Mouse (Mus musculus) C2C12 (cell line): ENCODE data around the gene Spns1. TPM values are rescaled to one million over a fixed set of nuclear protein-coding genes. Genes with fewer than 3 reads are reported as not detected.

Experiments
- H3K27me3 ChIP-seq: one replicate; pipeline ENCODE4 v1.6.1; 2011; ENCODE audit not compliant: control insufficient read depth, insufficient read depth, insufficient read length
- H3K36me3 ChIP-seq: one replicate; pipeline ENCODE4 v1.6.1; 2011; ENCODE audit not compliant: control insufficient read depth, insufficient read depth
- H3K4me3 ChIP-seq: one replicate; pipeline ENCODE4 v1.5.1; 2011; ENCODE audit warnings: mild to moderate bottlenecking, control low read depth; ENCODE audit not compliant: poor library complexity, insufficient read depth, severe bottlenecking
- H3K79me2 ChIP-seq: one replicate; pipeline ENCODE4 v1.6.1; 2011; ENCODE audit not compliant: control insufficient read depth, insufficient read depth
- H3K79me3 ChIP-seq: one replicate; pipeline ENCODE4 v1.6.1; 2011; ENCODE audit warnings: low read depth, control low read depth
- H3ac ChIP-seq: one replicate; pipeline ENCODE3; 2011; ENCODE audit warnings: low read depth; ENCODE audit not compliant: control insufficient read depth, insufficient read length
- CEBPB ChIP-seq: IDR thresholded peaks from one replicate; pipeline ENCODE4 v1.6.1; 2011; ENCODE audit warnings: low read depth, mild to moderate bottlenecking, control low read depth, moderate library complexity
- CTCF ChIP-seq: IDR thresholded peaks from one replicate; pipeline ENCODE4 v1.5.1; 2011; ENCODE audit not compliant: control insufficient read depth, insufficient read depth, insufficient read length
- FOSL1 ChIP-seq: IDR thresholded peaks from one replicate; pipeline ENCODE4 v1.8.0; 2011; ENCODE audit warnings: mild to moderate bottlenecking, low read length; ENCODE audit not compliant: poor library complexity, insufficient read depth, severe bottlenecking
- MAX ChIP-seq: IDR thresholded peaks from one replicate; pipeline ENCODE4 v1.6.1; 2011; ENCODE audit warnings: mild to moderate bottlenecking, control low read depth
- MYOD1 ChIP-seq: IDR thresholded peaks from one replicate; pipeline ENCODE4 v1.6.1; 2011; ENCODE audit warnings: low read depth; ENCODE audit not compliant: control insufficient read depth, insufficient read length
- MYOG ChIP-seq: IDR thresholded peaks from one replicate; pipeline ENCODE4 v1.6.1; 2011; ENCODE audit not compliant: control insufficient read depth, insufficient read length; ENCODE audit errors: extremely low read depth
- USF1 ChIP-seq: IDR thresholded peaks from one replicate; pipeline ENCODE4 v1.6.1; 2011; ENCODE audit warnings: low read depth, mild to moderate bottlenecking, control low read depth, moderate library complexity
- polyA plus RNA-seq: library from polyadenylated mRNA; unstranded; fragments of >200 nt; fragmentation: generic; extraction: Trizol; gene quantifications from one replicate; pipeline ENCODE4 v1.2.1, GENCODE M21; 2012; ENCODE audit warnings: missing spikeins

The Spns1 gene
- polyA plus RNA-seq, 1 experiment: 69.8 TPM

DNA sequence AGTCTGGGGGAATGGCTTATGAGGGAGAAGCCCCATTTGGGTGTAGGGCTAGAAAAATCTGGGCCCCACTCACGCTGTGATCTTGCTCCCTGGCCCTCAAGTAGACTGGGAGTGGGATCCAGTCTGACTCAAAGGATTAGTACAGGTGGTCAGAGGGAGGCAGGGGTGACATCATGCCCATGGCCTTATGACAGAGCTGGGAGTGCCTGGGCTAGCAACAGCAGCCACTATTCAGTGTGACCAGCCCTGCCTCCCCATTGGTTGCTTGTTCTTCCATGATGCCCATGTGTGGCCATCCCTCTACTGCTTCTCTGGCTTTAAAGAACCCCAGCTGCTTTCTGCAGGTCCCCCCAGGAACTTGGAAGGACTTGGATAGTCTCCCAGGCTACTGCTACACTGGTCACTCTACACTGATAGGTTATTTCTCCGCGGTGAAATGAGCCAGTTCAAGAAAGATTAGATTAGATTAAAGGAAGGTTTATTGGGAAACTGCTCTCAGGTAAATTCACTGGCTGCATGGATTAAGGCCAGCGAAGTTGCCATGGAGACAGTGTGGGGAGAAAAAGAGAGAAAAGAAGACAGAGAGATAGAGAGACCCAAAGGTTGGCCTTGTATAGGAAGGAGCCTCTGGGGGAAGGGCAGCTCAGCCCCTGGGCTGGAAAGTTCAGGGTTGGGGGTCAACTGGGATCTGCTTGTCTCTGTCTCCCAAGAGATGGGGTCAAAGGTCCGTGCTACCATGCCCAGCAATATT, 21.2 kb downstream of the Spns1 start:
- Histone ChIP-seq H3K79me2 (no peaks in the 10 kb centered on the region), H3K4me3 (no peak overlapping the region), H3K79me3 (no peaks in the 10 kb centered on the region), H3K27me3 (peaks cover 19% of the 10 kb centered on the region), H3K36me3 (no peaks in the 10 kb centered on the region), H3ac (no peak overlapping the region)
- TF ChIP-seq CEBPB (no peak), USF1 (no peak), MYOG (no peak), FOSL1 (no peak), CTCF (no peak), MAX (no peak), MYOD1 (no peak)

DNA sequence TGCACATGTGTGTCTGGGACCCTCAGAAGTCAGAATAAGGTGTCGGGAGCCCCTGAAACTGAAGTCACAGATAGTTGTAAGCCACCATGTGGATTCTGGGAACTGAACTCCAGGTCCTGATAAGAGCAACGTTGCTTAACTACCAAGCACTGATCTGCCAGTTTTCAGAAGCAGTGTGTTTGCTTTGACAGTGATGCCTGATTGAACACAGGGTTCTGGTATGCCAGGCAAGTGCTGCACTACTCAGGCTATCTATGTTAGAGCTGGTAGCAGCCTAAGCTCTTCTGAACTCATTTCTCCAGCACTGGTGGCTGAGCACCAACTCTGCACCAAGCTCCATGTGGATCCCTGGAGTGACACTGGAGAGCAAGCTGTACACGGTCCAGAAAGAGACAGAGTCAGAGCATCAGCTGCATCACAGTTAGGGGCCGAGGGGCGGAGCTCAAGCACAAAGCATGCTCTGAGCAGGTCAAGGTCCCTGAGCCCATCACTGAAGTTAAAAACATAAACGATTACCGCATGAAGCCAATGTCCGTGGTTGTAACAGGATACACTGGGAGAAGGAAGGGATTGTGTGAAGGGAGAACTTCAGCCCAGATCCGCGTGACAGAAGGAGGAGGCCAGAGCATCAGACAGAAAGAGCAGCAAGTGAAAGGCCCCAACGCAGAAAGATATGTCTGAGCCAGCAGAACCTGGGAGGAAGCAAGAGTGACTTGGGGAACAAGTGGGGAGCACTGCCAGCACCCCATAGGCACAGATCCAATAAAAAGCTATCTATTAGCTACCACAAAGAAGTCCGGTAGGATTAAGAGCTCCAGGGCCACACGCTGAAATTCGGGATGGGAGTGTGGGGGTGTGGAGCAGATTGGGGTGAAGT, 22.3 kb downstream of the Spns1 start:
- peaks cover 29% of the 10 kb centered on the region for H3K27me3 ChIP-seq
- no peak overlapping the region for H3ac ChIP-seq
- H3K36me3 ChIP-seq: no peaks in the 10 kb centered on the region
- H3K4me3 ChIP-seq: no peak overlapping the region
- TF ChIP-seq CEBPB (no peak), FOSL1 (no peak), MYOG (no peak), CTCF (no peak), MAX (no peak), USF1 (no peak), MYOD1 (no peak)
- H3K79me2 ChIP-seq: no peaks in the 10 kb centered on the region
- no peaks in the 10 kb centered on the region for H3K79me3 ChIP-seq

DNA sequence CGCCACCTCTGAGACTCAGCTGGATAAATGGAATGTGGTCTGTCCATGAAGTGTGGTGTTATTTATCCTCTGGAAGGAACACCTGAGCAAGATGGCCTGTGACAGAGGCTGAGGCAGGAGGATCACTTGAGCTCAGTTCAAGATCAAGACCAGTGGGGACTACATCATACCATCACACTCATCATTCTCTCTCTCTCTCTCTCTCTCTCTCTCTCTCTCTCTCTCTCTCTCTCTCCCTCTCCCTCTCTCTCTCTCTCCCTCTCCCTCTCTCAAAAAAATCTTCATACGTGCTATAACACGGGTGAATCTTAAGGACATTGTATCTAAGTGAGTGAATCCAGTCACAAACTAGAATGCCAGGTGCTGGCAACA, 23.3 kb downstream of the Spns1 start:
- no peaks in the 10 kb centered on the region for H3K79me2 ChIP-seq
- H3K36me3 ChIP-seq: no peaks in the 10 kb centered on the region
- no peak for TF ChIP-seq MYOG
- TF ChIP-seq MYOD1: no peak
- TF ChIP-seq CEBPB: no peak
- TF ChIP-seq USF1: no peak
- no peak for TF ChIP-seq MAX
- TF ChIP-seq FOSL1: no peak
- no peak for TF ChIP-seq CTCF

DNA sequence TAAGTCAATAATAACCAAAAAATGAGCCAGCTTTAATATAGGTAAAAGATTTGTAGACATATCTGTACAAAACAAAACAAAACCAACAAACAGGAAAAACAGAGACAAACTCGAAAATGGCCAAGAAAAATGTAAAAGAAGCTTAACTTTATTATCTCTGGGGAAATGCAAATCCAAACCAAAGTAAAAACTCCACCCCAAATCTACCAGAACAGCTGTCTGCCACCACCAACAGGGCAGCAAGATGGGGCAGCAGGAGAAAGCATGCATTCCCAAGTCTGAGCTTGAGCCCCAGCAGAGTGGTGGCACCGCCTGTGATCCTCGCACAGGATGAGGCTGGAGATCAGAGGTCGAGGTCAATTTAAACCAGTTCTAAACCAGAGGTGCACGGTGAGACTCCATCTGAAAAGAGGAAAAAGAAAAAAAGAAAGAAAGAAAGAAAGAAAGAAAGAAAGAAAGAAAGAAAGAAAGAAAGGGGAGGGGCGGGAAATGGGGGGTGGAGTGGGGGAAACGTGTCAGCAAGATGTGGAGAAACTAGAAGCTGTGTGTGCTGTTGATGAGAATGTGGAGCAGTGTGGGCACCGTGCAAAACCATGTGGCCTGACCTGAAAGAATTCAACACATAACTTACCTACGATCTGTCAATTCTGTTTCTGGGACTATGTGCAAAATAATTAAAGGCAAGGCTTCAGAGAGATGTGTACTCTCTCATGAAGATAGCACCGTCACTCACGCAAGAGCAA, 23.8 kb downstream of the Spns1 start:
- no peaks in the 10 kb centered on the region for H3K36me3 ChIP-seq
- H3K79me2 ChIP-seq: no peaks in the 10 kb centered on the region
- H3K27me3 ChIP-seq: peaks cover 34% of the 10 kb centered on the region
- H3K79me3 ChIP-seq: no peaks in the 10 kb centered on the region
- TF ChIP-seq MYOG (no peak), USF1 (no peak), MYOD1 (no peak), FOSL1 (no peak), CTCF (no peak), CEBPB (no peak), MAX (no peak)
- H3K4me3 ChIP-seq: no peak overlapping the region
- H3ac ChIP-seq: no peak overlapping the region

More for the DNA sequence above, 23.3 kb downstream of the Spns1 start:
- no peak overlapping the region for H3ac ChIP-seq
- no peaks in the 10 kb centered on the region for H3K79me3 ChIP-seq
- no peak overlapping the region for H3K4me3 ChIP-seq
- peaks cover 34% of the 10 kb centered on the region for H3K27me3 ChIP-seq

DNA sequence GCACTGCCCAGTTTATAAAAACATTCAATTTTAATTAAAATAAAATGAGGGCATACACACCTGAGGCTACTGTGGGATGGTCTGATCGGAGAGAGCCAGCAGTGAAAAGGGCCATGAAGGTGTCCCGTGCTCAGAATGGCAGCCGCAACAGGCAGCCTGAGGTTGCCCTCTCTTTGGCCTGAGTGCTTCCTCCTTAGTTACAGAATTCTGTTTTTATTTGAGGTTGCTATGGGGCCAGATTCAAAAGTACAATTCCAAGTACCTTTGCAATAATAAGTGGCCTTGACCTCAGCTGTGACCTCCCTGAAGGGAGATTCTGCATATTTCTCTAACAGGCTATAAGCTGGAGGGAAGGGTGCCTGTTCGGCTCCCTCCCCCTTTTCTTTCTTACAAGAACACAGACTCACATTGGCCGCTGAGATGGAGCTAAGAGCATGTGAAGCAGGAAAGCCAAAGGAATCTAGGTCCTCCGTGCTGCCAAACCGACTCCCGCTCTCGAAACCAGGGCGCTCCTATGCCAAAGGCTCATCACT, 25.8 kb downstream of the Spns1 start:
- H3ac ChIP-seq: no peak overlapping the region
- no peak overlapping the region for H3K4me3 ChIP-seq
- no peaks in the 10 kb centered on the region for H3K79me2 ChIP-seq
- H3K79me3 ChIP-seq: no peaks in the 10 kb centered on the region
- TF ChIP-seq CEBPB (no peak), CTCF (no peak), MAX (no peak), MYOG (no peak), FOSL1 (no peak), MYOD1 (no peak)
- peaks cover 38% of the 10 kb centered on the region for H3K27me3 ChIP-seq
- no peaks in the 10 kb centered on the region for H3K36me3 ChIP-seq
